Mouse (Mus musculus): ENCODE results near the gene Zfp809.

Gene Zfp809

GRCm38 (mm10) chr9:22260092-22260422 is 34.5 kb downstream of the Zfp809 start:
- no peak for DNase-seq (ENCODE audit: inconsistent age in 2 of 2, low spot score in 1 of 2)

GRCm38 (mm10) chr9:22261594-22261993 is 36.1 kb downstream of the Zfp809 start:
- no peak for DNase-seq (ENCODE audit: inconsistent age in 2 of 2, low spot score in 1 of 2)

- no peak for DNase-seq (ENCODE audit: inconsistent age in 2 of 2, low spot score in 1 of 2)
These were observed 37.1 kb downstream of the Zfp809 start for GRCm38 (mm10) chr9:22262611-22263010.

GRCm38 (mm10) chr9:22268886-22269285 is 43.4 kb downstream of the Zfp809 start:
- DNase-seq (ENCODE audit: inconsistent age in 2 of 2, low spot score in 1 of 2) = no peak

- DNase-seq (ENCODE audit: inconsistent age in 2 of 2, low spot score in 1 of 2) = no peak
These were observed 53.2 kb downstream of the Zfp809 start for GRCm38 (mm10) chr9:22278733-22279132.
